Mouse (Mus musculus) testis, adult 2 months (tissue): ENCODE data around the gene Opa1.

Source experiments
- CTCF ChIP-seq: fragments of 200-500 bp; IDR thresholded peaks from 2 replicates; pipeline ENCODE4 v1.5.1; 2012; ENCODE audit warnings: low read depth, mild to moderate bottlenecking, inconsistent platforms, low read length, moderate library complexity; ENCODE audit not compliant: control insufficient read depth, insufficient read depth, insufficient replicate concordance
- POLR2A ChIP-seq: fragments of 200-500 bp; IDR thresholded peaks from 2 replicates; pipeline ENCODE4 v1.6.1; 2012; ENCODE audit warnings: low read depth, mild to moderate bottlenecking, inconsistent platforms, low read length, moderate library complexity; ENCODE audit not compliant: control insufficient read depth

- TF ChIP-seq POLR2A (no peak), CTCF (no peak)
These were observed 104.4 kb downstream of the Opa1 start for GRCm38 (mm10) chr16:29683563-29683962.
